Mouse (Mus musculus) forebrain, embryonic 15.5 days (tissue): ENCODE measurements around the gene Lrrc23. TPM values are rescaled to one million over a fixed set of nuclear protein-coding genes. Genes with fewer than 3 reads are reported as not detected.

Experiments
- ATAC-seq: fragments of 200-750 bp; cut with Nextera tagmentation; replicated peaks from 2 replicates; pipeline ENCODE4 v1.8.0; 2017; ENCODE audit warnings: mild to moderate bottlenecking, moderate TSS enrichment, moderate library complexity
- H3K27ac ChIP-seq: fragments of 300-500 bp; sonication (generic); replicated peaks from 2 replicates; pipeline ENCODE4 v1.5.1; 2015; ENCODE audit warnings: mild to moderate bottlenecking, inconsistent platforms
- H3K27me3 ChIP-seq: fragments of 300-500 bp; sonication (generic); 2 replicates; pipeline ENCODE4 v1.6.1; 2015; ENCODE audit warnings: inconsistent platforms
- H3K36me3 ChIP-seq: fragments of 300-500 bp; sonication (generic); 2 replicates; pipeline ENCODE4 v1.6.1; 2015; ENCODE audit warnings: mild to moderate bottlenecking, inconsistent platforms
- H3K4me1 ChIP-seq: fragments of 300-500 bp; sonication (generic); 2 replicates; pipeline ENCODE4 v1.6.1; 2015; ENCODE audit warnings: inconsistent platforms
- H3K4me2 ChIP-seq: fragments of 300-500 bp; sonication (generic); replicated peaks from 2 replicates; pipeline ENCODE4 v1.6.1; 2015; ENCODE audit warnings: mild to moderate bottlenecking, inconsistent platforms
- H3K4me3 ChIP-seq: fragments of 300-500 bp; sonication (generic); 2 replicates; pipeline ENCODE4 v1.5.1; 2015; ENCODE audit warnings: mild to moderate bottlenecking, inconsistent platforms
- H3K9ac ChIP-seq: fragments of 300-500 bp; sonication (generic); replicated peaks from 2 replicates; pipeline ENCODE4 v1.6.1; 2015; ENCODE audit warnings: mild to moderate bottlenecking, inconsistent platforms
- H3K9me3 ChIP-seq: fragments of 300-500 bp; sonication (generic); 2 replicates; pipeline ENCODE4 v1.6.1; 2016; ENCODE audit warnings: inconsistent platforms
- WGBS: fragments of 180-500 bp; shearing (Covaris S2); methylation state at CpG from one replicate; pipeline ENCODE4 v1.1.7; 2015; ENCODE audit warnings: mixed read lengths; 5-methylcytosine and 5-hydroxymethylcytosine counted together
- polyA plus RNA-seq: library from polyadenylated mRNA; unstranded; fragments of >200 nt; fragmentation: Nextera tagmentation; extraction: Ambion mirVana; gene quantifications from 2 replicates; pipeline ENCODE4 v1.2.1, GENCODE M21; 2015

Lrrc23 gene
- 3.7 and 4.8 TPM in 2 replicates for polyA plus RNA-seq

DNA sequence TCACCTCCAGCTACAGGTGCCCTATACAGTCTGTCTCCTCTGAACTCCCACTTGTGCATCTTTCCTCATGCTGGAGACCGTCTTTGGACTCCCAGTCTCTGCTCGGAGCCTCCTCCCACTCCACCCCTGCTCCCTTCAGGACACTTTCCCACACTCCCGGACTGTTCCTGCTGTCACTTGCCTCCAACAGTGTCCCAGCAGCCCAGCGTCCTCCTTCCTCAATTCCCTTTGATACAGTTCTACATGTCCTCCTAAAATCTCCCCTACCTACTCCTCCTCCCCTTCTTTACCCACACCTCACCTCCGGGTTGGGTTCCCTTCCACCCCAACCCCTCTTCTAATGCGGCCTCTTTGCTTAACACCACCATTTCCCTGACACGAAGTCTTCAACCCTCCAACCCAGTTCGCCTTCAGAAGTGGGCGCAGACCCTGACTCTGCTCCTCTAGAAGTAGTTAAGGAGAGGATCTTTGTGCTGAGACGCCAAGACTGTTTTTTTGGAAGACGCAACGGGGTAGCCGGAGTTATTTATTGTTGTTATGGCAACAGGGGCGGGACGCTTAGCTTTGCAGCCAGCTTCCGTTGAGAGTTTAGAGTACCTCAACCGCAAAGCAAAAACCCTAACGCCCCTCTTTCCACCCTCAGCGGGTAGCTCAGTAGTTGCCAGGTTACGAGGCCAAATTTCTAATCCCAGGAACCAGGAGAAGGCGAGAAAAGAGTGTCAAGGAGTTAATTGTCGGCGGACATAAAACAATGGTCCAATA, at the start of gene Lrrc23:
TSS of gene Lrrc23 (minus strand) at position 506 of the 762 bp plus-strand sequence.
- ATAC-seq = peak; percentile 39; the same call in 1 of the 2 replicates
- Histone ChIP-seq H3K4me2 (peak within 1 kb of the TSS; percentile 54), H3K4me1 (peaks cover 15% of the 10 kb centered on the region), H3K9me3 (no peaks in the 10 kb centered on the region), H3K27ac (0 out of 2 replicates have a peak within 1 kb of the TSS, but pooled peaks have one; percentile 1), H3K36me3 (no peaks in the 10 kb centered on the region), H3K9ac (peak within 1 kb of the TSS; percentile 18; the same call in 1 of the 2 replicates), H3K4me3 (peak within 1 kb of the TSS; percentile 35), H3K27me3 (no peaks in the 10 kb centered on the region)
- WGBS = 2% methylated on average over 23 of the region's 23 CpGs

GRCm38 (mm10) chr6:124828101-124828592, 48.6 kb upstream of the Lrrc23 start:
- ATAC-seq = no peak
- Histone ChIP-seq H3K9ac (peak overlapping the region; percentile 60), H3K9me3 (no peaks in the 10 kb centered on the region), H3K27ac (peak overlapping the region; percentile 77), H3K36me3 (peaks cover 38% of the 10 kb centered on the region), H3K4me2 (peak overlapping the region; percentile 76), H3K4me3 (peak overlapping the region; percentile 68), H3K27me3 (no peaks in the 10 kb centered on the region), H3K4me1 (peaks cover 35% of the 10 kb centered on the region)
- 22% methylated on average over 10 of the region's 10 CpGs for WGBS

DNA sequence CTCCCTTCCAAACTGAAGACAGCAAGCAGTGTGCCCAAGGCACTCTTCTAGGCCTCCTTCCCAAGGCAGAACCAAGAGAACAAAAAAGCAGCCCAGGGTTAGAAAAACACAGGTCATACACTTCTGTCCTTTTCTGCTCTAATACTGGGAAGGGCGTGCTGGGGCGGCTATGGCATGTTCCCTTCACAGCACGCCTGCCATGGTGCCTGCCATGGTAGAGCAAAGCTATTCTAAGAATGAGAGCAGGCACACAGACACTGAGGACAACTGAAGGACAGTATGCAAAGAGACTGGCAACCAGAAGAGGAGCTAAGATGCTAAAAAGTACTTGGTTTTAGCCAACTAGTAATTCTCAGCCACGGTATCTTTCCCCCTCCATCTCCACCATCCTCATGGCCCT, 42.5 kb upstream of the Lrrc23 start:
- Histone ChIP-seq H3K4me1 (no peaks in the 10 kb centered on the region), H3K9ac (no peak overlapping the region), H3K9me3 (no peaks in the 10 kb centered on the region), H3K36me3 (peaks cover 93% of the 10 kb centered on the region), H3K27me3 (no peaks in the 10 kb centered on the region), H3K4me2 (no peak overlapping the region), H3K27ac (no peak overlapping the region), H3K4me3 (no peak overlapping the region)
- WGBS = 95% methylated on average over 4 of the region's 4 CpGs
- ATAC-seq = no peak

DNA sequence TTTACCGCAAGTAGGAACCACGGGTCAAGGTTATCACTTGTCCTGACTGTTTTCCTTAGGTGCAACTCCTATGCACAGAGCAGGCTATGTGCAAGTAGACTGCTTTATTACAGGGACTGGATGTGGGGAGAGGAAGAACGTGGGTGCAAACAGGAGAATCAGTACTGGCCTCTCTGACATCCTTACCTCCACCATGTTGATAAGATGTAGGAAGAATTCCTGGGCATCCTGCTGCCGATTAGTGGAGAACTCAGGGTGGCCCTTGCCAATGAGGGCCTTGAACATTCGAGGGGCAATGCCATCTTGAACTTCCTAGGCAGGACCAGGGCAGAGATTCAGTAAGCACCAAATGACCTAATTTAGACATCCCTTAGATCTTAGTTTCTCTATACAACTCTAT, 41.4 kb upstream of the Lrrc23 start:
- Histone ChIP-seq H3K27ac (no peak overlapping the region), H3K9ac (no peak overlapping the region), H3K4me3 (no peak overlapping the region), H3K4me2 (no peak overlapping the region), H3K4me1 (no peaks in the 10 kb centered on the region), H3K9me3 (no peaks in the 10 kb centered on the region), H3K27me3 (no peaks in the 10 kb centered on the region), H3K36me3 (peaks cover 97% of the 10 kb centered on the region)
- WGBS = 96% methylated on average over 5 of the region's 5 CpGs
- ATAC-seq = no peak

DNA sequence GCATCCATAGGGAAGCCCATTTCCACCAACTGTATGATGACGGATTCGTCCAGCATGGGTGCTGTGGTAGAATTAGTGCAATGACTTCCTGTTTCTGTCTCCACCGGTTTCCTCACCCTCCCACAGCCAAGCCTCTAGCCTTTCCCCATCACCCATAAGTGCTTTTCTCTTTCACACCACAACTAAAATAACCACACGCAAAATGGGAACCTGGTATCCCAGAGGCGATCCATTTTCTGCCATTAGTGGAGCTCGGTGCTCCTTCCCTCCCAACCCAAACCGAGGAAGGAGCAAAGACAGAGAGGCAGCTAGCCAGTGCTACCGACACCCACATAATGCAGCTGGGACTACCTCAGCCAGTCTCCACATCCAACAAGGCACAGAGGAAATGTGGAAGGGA, 38.4 kb upstream of the Lrrc23 start:
- no peak overlapping the region for H3K9ac ChIP-seq
- no peak for ATAC-seq

DNA sequence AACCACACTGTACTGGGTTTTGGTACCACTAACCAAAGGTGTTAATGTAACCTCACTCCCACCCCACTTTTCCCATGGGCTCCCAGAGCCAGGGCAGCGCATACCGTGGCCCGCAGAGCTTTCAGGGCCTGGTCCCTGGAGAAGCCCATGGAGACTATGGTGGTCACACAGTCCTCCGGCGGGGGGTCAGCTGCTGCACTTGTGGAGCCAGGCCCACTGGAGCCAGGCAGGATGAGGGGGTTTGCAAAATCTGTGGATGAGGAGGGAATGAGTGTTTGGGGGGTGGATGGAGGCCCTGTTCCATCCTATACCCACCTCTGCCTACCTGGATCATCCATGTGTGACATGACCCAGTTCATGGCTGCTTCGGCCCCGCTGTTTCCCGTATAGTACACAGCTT, 38.0 kb upstream of the Lrrc23 start:
- Histone ChIP-seq H3K9ac (no peak overlapping the region), H3K9me3 (no peaks in the 10 kb centered on the region), H3K27ac (no peak overlapping the region), H3K27me3 (no peaks in the 10 kb centered on the region), H3K36me3 (peaks cover 63% of the 10 kb centered on the region), H3K4me1 (peaks cover 19% of the 10 kb centered on the region), H3K4me3 (no peak overlapping the region), H3K4me2 (no peak overlapping the region)
- 94% methylated on average over 8 of the region's 8 CpGs for WGBS
- ATAC-seq = no peak

More for the DNA sequence above, 38.4 kb upstream of the Lrrc23 start:
- peaks cover 67% of the 10 kb centered on the region for H3K36me3 ChIP-seq
- no peaks in the 10 kb centered on the region for H3K27me3 ChIP-seq
- no peaks in the 10 kb centered on the region for H3K9me3 ChIP-seq
- H3K4me3 ChIP-seq = no peak overlapping the region
- peaks cover 15% of the 10 kb centered on the region for H3K4me1 ChIP-seq
- H3K27ac ChIP-seq = no peak overlapping the region
- 93% methylated on average over 8 of the region's 8 CpGs for WGBS
- H3K4me2 ChIP-seq = no peak overlapping the region

DNA sequence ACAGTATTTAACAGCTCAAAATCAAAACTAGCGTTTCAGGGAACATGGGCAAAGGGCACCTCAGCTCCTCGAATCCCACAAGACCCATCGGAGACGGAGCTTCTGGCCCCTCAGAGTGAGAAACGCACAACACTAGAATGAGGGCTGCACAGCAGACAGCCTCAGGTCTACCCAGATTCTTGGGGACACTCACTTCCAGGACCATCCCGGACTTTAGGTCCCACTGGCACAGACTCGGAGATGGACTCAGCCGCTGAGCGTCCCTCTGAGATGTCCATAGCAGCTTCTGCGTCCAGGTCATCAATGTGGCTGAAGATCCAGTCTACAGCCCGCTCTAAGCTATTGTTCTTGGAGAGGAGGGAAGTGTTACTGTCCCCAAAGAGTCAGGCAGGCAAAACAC, 37.6 kb upstream of the Lrrc23 start:
- H3K9me3 ChIP-seq = no peaks in the 10 kb centered on the region
- H3K4me1 ChIP-seq = peaks cover 23% of the 10 kb centered on the region
- H3K4me3 ChIP-seq = no peak overlapping the region
- H3K27ac ChIP-seq = no peak overlapping the region
- H3K27me3 ChIP-seq = no peaks in the 10 kb centered on the region
- H3K36me3 ChIP-seq = peaks cover 59% of the 10 kb centered on the region
- H3K4me2 ChIP-seq = no peak overlapping the region
- H3K9ac ChIP-seq = no peak overlapping the region
- ATAC-seq = no peak
- WGBS = 93% methylated on average over 11 of the region's 11 CpGs

GRCm38 (mm10) chr6:124816611-124817010, 37.1 kb upstream of the Lrrc23 start:
- ATAC-seq = no peak
- Histone ChIP-seq H3K4me2 (no peak overlapping the region), H3K4me1 (peaks cover 28% of the 10 kb centered on the region), H3K9ac (no peak overlapping the region), H3K9me3 (no peaks in the 10 kb centered on the region), H3K27ac (no peak overlapping the region), H3K36me3 (peaks cover 54% of the 10 kb centered on the region), H3K4me3 (no peak overlapping the region), H3K27me3 (no peaks in the 10 kb centered on the region)
- 92% methylated on average over 4 of the region's 4 CpGs for WGBS

DNA sequence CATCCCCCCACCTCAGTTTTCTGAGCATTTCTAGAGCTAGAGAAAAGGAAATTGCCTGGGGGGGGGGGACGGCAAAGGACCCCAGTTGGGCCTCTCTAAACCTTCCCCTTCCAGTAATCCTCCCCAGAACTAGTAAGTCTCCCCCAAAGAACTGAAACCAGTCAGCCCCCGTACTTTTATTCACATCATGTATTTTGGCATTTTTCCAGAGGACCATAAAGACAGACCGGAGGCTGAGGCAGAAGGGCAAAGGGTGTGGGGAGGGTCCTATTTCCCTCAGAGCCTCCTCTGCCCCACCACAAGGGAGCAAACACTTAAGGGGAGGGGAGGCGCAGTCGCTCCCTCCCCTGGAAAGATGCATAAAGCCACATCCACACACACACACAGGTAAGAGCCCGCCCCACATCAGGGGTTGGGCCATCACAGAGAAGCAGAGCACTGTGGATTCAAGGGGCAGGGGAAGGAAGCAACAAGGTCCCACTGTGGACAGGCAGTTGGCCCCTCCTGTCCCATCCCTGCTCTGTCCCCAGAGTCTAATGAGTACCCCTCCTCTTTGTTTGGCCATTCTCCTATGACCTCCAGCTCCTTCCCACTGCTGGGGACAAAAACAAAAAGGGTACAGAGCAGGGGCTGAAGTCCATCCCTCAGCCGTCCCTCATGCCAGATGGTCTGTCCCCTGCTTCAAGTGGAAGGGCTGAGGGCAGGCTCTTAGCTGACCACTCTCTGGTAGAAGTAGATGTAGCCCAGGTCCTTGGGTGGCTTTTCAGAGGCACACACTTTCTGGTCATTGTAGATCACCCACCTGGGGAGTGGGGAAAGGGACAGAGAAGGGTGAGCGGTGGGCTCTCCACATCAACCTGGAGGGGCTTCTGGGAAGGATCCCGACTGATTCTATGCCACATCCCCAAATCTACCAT, 35.6 kb upstream of the Lrrc23 start:
- Histone ChIP-seq H3K27ac (no peak overlapping the region), H3K4me1 (peaks cover 32% of the 10 kb centered on the region), H3K27me3 (no peaks in the 10 kb centered on the region), H3K9me3 (no peaks in the 10 kb centered on the region), H3K4me2 (no peak overlapping the region), H3K4me3 (no peak overlapping the region), H3K36me3 (peaks cover 39% of the 10 kb centered on the region), H3K9ac (no peak overlapping the region)
- no peak for ATAC-seq
- 66% methylated on average over 9 of the region's 9 CpGs for WGBS

DNA sequence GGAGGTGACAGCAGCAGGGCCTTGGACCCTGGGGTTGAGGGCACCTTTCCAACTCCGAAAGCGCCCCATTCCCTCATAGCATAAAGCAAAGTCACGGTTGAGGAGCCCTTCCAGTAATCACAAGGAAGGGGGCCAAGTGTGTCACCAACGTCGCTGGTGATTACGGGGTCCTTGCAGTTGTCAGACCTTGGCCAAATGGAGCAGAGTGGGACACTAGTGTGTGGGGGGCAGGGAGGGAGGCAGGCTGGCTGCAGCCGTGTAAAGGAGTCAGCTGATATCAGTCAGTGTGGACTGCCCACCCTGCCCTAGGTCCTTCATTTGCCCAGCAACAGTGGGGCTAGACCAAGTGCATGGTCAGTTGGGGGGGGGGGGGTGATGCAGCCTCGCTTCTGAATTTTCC, 34.9 kb upstream of the Lrrc23 start:
- ATAC-seq = peak; percentile 18
- Histone ChIP-seq H3K9ac (no peak overlapping the region), H3K4me1 (peaks cover 38% of the 10 kb centered on the region), H3K9me3 (no peaks in the 10 kb centered on the region), H3K36me3 (peaks cover 32% of the 10 kb centered on the region), H3K27me3 (no peaks in the 10 kb centered on the region), H3K27ac (peak overlapping the region; percentile 70), H3K4me3 (peak overlapping the region; percentile 52), H3K4me2 (peak overlapping the region; percentile 67)
- 39% methylated on average over 8 of the region's 8 CpGs for WGBS

DNA sequence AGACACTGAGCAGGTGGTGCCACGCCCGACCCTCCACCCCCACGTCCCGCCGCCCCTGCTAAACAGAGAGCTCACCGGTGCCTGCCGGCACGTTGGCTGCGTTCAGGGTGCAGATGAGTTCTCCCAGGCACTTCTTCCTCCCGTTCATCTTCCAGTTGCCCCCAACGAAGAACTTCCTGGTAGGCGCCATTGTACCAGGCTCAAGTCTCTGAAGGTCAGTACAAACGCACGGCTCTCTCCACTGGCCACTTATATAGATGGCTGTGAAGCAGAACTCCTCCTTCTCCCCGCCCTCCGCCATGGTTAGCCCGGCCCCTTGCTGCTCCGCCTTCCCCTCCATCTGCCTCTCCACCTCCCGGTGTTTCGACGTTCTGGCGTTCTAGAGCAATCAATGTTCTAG, 34.4 kb upstream of the Lrrc23 start, which contains the start of gene Tpi1:
TSS of gene Tpi1 (minus strand) at position 364 of the 400 bp plus-strand sequence.
- H3K4me1 ChIP-seq = peaks cover 43% of the 10 kb centered on the region
- peak within 1 kb of the TSS; percentile 70 for H3K27ac ChIP-seq
- no peaks in the 10 kb centered on the region for H3K27me3 ChIP-seq
- H3K9me3 ChIP-seq = no peaks in the 10 kb centered on the region
- 0% methylated on average over 22 of the region's 22 CpGs for WGBS
- peak within 1 kb of the TSS; percentile 58 for H3K9ac ChIP-seq
- H3K4me2 ChIP-seq = peak within 1 kb of the TSS; percentile 67
- peak; percentile 86 for ATAC-seq
- peaks cover 27% of the 10 kb centered on the region for H3K36me3 ChIP-seq
- peak within 1 kb of the TSS; percentile 52 for H3K4me3 ChIP-seq

DNA sequence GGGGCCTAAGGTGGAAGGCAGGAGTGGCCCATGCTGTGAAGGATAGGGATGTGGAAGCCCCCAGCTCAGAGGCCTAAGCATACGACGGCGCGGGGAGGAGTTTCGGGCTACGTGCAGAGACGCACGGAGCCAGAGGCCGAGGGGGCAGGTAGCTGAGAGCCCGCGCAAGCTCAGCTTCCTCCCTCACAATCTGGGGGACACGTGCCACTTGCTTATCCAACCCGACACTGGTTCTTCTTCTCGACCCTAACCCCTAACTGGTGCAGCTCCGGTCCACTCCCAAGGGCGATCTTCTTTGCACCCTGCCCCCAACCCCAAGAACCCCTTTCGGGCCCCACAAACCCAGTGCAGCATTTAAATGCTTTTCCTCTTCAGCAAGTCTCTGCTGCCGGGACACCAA, 34.0 kb upstream of the Lrrc23 start:
- under 1% methylated on average over 18 of the region's 18 CpGs for WGBS
- Histone ChIP-seq H3K9ac (peak overlapping the region; percentile 58), H3K4me2 (peak overlapping the region; percentile 67), H3K36me3 (peaks cover 23% of the 10 kb centered on the region), H3K9me3 (no peaks in the 10 kb centered on the region), H3K4me1 (peaks cover 46% of the 10 kb centered on the region), H3K27me3 (no peaks in the 10 kb centered on the region), H3K4me3 (peak overlapping the region; percentile 52), H3K27ac (peak overlapping the region; percentile 70)
- ATAC-seq = peak; percentile 75
